Mouse (Mus musculus) right cerebral cortex, adult 2 months (tissue): ENCODE results near the gene Timm8b.
"Not testable (repeated sequence)": the region's sequence is repeated elsewhere in the genome, so short reads cannot be mapped to it uniquely, and the experiment has no call there.

Source experiments
- DNase-seq, 2 experiments: peaks; one replicate each; pipeline ENCODE4 v3.0.0; 2021 to 2022; ENCODE audit warnings: low spot score in 2 of 2

The Timm8b gene

DNA sequence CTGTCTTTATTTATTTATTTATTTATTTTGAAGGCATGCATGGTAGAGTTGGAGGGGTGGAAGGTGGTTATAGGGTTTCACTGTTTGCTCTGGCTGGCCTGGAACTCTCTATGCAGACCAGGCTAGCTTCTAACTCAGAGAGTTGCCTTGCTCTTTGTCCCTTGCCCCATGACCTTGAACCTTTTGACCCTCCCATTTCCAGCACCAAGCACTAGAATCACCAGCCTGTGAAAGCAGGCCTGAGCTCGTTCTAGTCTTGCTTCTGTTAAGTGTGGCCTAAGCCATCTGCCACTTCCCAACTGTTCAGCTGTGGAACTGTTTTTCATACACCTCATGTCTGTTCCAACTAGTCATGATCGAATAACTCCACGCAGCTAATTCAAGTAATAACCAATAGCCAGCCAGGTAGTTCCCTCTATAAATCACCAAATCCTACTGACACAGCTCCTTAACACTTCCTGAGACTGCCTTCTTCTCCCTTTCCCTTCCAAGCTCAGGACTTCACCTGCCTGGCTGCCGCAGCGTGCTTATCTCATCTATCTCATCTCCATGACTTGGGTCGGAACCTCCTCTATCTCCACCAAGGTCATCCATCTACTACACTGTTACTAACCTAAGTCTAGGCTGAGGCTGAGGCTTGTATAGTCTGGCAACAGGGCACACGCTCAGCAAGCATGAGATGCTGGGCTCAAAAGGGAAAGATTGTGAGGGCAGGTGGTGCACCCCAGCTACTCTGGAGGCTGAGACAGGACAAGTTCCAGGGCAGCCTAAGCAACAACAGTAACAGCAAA, 1.5 kb upstream of the Timm8b start:
- DNase-seq, result no peak

GRCm38 (mm10) chr9:50603998-50604324, 251 bp downstream of the Timm8b start:
- DNase-seq, result no peak

DNA sequence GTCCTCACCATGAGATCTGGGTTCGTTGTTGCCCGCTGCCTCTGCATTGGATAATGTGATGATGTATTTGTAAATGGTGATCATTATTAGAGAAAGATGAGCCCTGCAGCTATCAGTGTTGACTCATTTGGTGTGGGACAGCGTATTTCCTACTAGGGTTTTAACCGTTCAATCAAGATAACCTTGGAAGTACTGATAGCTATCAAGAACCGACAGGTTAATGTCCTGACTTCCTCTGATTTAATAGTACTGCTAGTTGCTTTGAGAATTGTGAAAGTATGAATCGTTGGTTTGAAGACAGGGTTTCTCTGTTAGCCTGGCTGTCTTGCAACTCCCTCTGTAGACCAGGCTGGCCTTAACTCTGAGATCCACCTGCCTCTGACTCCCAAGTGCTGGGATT, 628 bp downstream of the Timm8b start:
- DNase-seq, result no peak

DNA sequence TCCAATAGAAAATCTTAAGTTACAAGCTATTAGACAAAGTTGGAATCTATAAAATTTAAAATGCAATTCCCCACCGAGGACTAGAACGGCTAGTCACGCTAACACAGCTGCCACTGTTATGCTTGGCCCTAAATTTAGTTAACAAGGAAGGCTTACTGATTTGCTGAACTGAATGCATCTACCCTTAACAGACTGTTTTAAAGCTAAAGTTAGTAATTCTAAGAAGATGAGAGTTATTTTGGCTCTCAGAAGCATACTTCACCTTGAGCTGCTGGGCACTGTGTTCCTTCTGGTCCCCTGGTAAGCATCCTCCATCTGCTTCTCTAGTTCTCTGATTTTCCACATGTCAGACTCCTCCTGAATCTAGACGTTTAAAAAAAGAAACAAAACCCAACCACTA, 8.4 kb downstream of the Timm8b start:
- DNase-seq, result no peak

- DNase-seq, result no peak
Observed at GRCm38 (mm10) chr9:50616161-50616560, 12.5 kb downstream of the Timm8b start.

GRCm38 (mm10) chr9:50616766-50617603, 13.3 kb downstream of the Timm8b start, which contains the start of the genes Pih1d2 and Nkapd1:
TSS of gene Pih1d2 (plus strand) at chr9:50617321.
TSS of gene Nkapd1 (minus strand) at chr9:50617464.
- peak; percentile 93 to 95 for DNase-seq

DNA sequence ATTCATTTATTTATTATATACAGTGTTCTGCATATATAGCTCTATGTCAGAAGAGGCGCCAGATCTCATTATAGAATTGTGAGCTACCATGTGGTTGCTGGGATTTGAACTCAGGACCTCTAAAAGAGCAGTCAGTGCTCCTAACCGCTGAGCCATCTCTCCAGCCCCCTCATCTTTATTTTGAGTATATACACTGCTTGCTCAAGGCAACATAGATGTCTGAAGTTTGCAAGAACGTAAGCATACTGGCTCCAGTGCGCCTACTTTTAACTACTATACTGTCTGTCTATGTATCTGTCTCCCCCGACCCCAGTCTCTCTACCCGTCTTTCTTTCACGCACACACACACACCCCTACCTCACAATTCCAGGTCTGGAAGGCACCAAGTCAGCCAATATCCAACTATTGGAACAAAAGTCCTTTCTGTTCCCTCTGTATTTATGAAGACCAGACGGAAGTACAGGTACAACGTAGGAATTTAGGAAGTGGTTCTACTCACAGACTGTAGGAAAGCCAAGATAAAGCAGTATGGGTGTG, 14.2 kb downstream of the Timm8b start:
- no peak for DNase-seq

GRCm38 (mm10) chr9:50630903-50631302, 27.2 kb downstream of the Timm8b start:
- not testable (repeated sequence) for DNase-seq

DNA sequence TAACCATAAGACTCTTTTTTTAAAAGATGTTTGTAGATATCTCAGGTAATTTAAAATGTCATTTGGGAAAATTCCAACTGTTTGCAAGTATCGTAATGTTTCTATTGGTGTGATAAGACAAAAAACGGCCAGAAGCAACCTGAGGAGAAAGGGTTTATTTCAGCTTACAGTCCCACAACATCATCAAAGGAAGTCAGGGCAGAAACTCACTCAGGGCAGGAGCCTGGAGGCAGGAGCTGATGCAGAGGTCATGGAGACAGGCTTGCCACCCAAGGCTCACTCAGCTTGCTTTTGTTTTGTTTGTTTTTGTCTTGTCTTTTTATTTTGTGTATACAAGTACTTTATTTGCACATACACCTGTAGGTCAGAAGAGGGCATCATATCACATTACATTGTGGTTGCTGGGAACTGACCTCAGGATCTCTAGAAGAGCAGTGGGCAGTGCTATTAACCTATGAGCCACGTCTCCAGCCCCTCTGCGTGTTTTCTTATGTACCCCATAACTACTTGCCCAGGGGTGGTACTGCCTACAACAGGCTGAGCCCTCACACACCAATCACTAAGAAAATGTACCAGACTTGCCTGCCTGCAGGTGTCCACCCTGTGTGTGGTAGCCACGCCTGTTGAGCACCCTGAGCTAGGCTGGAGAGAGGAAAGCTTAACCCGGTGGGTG, 28.4 kb downstream of the Timm8b start:
- no peak for DNase-seq

DNA sequence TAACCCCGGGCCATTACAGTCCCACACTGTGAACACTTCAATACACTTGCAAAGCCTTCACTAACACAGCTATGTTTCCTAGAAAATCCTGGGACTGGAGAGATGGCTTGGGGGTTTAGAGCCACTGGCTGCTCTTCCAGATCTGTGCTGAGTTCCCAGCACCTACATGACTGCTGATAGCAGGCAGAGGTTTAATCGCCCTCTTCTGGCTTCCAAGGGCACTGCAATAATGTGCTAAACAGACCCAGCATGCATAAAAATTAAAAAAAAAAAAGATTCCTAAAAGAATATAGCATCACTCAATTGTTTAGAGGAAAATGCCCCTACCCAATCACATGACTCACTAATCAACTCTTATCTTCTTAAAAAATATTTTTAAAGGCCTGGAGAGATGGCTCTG, 29.3 kb downstream of the Timm8b start:
- DNase-seq, result no peak

GRCm38 (mm10) chr9:50634270-50634669, 30.6 kb downstream of the Timm8b start:
- DNase-seq, result no peak

GRCm38 (mm10) chr9:50646826-50647370, 43.2 kb downstream of the Timm8b start:
- DNase-seq, result no peak

DNA sequence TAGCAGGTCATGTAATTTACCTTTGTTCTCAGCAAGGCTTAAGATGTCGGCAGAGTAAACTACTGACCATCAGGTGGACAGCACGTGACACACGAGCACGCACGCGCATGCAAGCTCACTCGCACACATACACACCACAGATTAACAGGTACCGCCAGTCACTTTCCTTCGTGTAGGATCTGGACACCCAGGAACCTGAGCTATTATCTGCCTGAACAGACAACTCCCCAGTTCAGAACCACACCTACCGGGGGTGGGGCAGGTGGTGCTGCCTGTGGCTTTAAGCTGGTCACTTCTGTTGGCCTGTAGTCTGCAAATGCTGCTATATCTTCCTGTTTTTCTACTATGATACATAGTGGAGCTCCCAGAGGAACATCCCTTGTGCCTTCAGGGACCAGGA, 46.8 kb downstream of the Timm8b start:
- DNase-seq, result no peak
